Mouse (Mus musculus) frontal cortex, adult 2 months (tissue): ENCODE data around the gene Rae1. TPM values are rescaled to one million over a fixed set of nuclear protein-coding genes. Genes with fewer than 3 reads are reported as not detected.

Experiments used
- DNase-seq, 2 experiments: peaks; one replicate each; pipeline ENCODE4 v3.0.0; 2022; ENCODE audit warnings: low spot score in 1 of 2; ENCODE audit errors: extremely low spot score in 1 of 2
- polyA plus RNA-seq: library from polyadenylated mRNA; depleted of rRNA; stranded (reverse); fragments of >200 nt; gene quantifications from 2 replicates; pipeline ENCODE4 v1.2.3, GENCODE M21; 2012

Rae1 gene
- polyA plus RNA-seq, 1 experiment: 82.4 TPM

- no peak for DNase-seq
Observed at GRCm38 (mm10) chr2:173044198-173044970, 44.5 kb downstream of the Rae1 start.

GRCm38 (mm10) chr2:173046582-173047297 lies 46.8 kb downstream of the Rae1 start:
- DNase-seq: no peak

GRCm38 (mm10) chr2:173047471-173047870 lies 47.6 kb downstream of the Rae1 start:
- DNase-seq: no peak

- DNase-seq: no peak
Observed at GRCm38 (mm10) chr2:173048041-173048745, 48.3 kb downstream of the Rae1 start.

GRCm38 (mm10) chr2:173049231-173049630 lies 49.3 kb downstream of the Rae1 start:
- DNase-seq: no peak

- DNase-seq: no peak
Observed at GRCm38 (mm10) chr2:173049817-173050216, 49.9 kb downstream of the Rae1 start.

GRCm38 (mm10) chr2:173050604-173051382 lies 50.9 kb downstream of the Rae1 start:
- no peak for DNase-seq

GRCm38 (mm10) chr2:173052881-173053280 lies 53.0 kb downstream of the Rae1 start:
- DNase-seq: no peak

- DNase-seq: no peak
Observed at GRCm38 (mm10) chr2:173053846-173054245, 53.9 kb downstream of the Rae1 start.

- no peak for DNase-seq
Observed at GRCm38 (mm10) chr2:173056303-173056881, 56.5 kb downstream of the Rae1 start.

- no peak for DNase-seq
Observed at GRCm38 (mm10) chr2:173056882-173057315, 57.0 kb downstream of the Rae1 start.

GRCm38 (mm10) chr2:173057623-173058022 lies 57.7 kb downstream of the Rae1 start:
- DNase-seq: no peak

- DNase-seq: no peak
Observed at GRCm38 (mm10) chr2:173058263-173058662, 58.3 kb downstream of the Rae1 start.

GRCm38 (mm10) chr2:173060450-173060849 lies 60.5 kb downstream of the Rae1 start:
- no peak for DNase-seq

- no peak for DNase-seq
Observed at GRCm38 (mm10) chr2:173061443-173062351, 61.8 kb downstream of the Rae1 start.

GRCm38 (mm10) chr2:173063219-173063618 lies 63.3 kb downstream of the Rae1 start:
- DNase-seq: no peak

- DNase-seq: no peak
Observed at GRCm38 (mm10) chr2:173064864-173065263, 64.9 kb downstream of the Rae1 start.
